Mouse (Mus musculus) myocyte (in vitro differentiated cells): ENCODE data around the gene Olfr1367. TPM values are rescaled to one million over a fixed set of nuclear protein-coding genes. Genes with fewer than 3 reads are reported as not detected.
A peak's percentile ranks its signal among the peaks of the same experiment; 100 is the strongest.

Source experiments
- H3K27me3 ChIP-seq: one replicate; pipeline ENCODE4 v1.6.1; 2011; ENCODE audit not compliant: control insufficient read depth, insufficient read depth, insufficient read length
- H3K36me3 ChIP-seq: one replicate; pipeline ENCODE4 v1.6.1; 2011; ENCODE audit not compliant: control insufficient read depth, insufficient read depth
- H3K4me2 ChIP-seq: one replicate; pipeline ENCODE4 v1.6.1; 2011; ENCODE audit warnings: low read depth, control low read depth
- H3K4me3 ChIP-seq: one replicate; pipeline ENCODE4 v1.5.1; 2011; ENCODE audit warnings: mild to moderate bottlenecking, control low read depth, moderate library complexity
- H3K79me2 ChIP-seq: one replicate; pipeline ENCODE4 v1.6.1; 2011; ENCODE audit not compliant: control insufficient read depth, insufficient read depth
- H3ac ChIP-seq: one replicate; pipeline ENCODE4 v1.6.1; 2011; ENCODE audit not compliant: control insufficient read depth, insufficient read length
- CEBPB ChIP-seq: IDR thresholded peaks from 2 replicates; pipeline ENCODE4 v1.6.1; 2011; ENCODE audit warnings: mild to moderate bottlenecking, moderate library complexity; ENCODE audit not compliant: poor library complexity, insufficient read depth, severe bottlenecking
- E2F4 ChIP-seq: IDR thresholded peaks from one replicate; pipeline ENCODE4 v1.6.1; 2011; ENCODE audit warnings: mild to moderate bottlenecking, control low read depth, moderate library complexity; ENCODE audit not compliant: insufficient read depth
- MAX ChIP-seq: IDR thresholded peaks from one replicate; pipeline ENCODE4 v1.6.1; 2011; ENCODE audit warnings: low read depth, mild to moderate bottlenecking, control low read depth
- MYOD1 ChIP-seq, 3 experiments: IDR thresholded peaks; one replicate each; pipeline ENCODE4 v1.6.1; 2011; ENCODE audit warnings: control low read depth in 2 of 3, low read depth in 2 of 3, mild to moderate bottlenecking in 2 of 3, moderate library complexity in 1 of 3; ENCODE audit not compliant: insufficient read length in 2 of 3, control insufficient read depth in 1 of 3
- MYOG ChIP-seq, 3 experiments: IDR thresholded peaks; one replicate each; pipeline ENCODE4 v1.6.1; 2011; ENCODE audit warnings: control low read depth in 2 of 3, low read depth in 2 of 3, mild to moderate bottlenecking in 2 of 3; ENCODE audit not compliant: insufficient read length in 2 of 3, control insufficient read depth in 1 of 3, insufficient read depth in 1 of 3
- POLR2A ChIP-seq: IDR thresholded peaks from one replicate; pipeline ENCODE4 v1.6.1; 2011; ENCODE audit warnings: low read depth, mild to moderate bottlenecking, control low read depth, moderate library complexity; ENCODE audit not compliant: insufficient read length
- POLR2AphosphoS2 ChIP-seq: IDR thresholded peaks from one replicate; pipeline ENCODE4 v1.6.1; 2011; ENCODE audit warnings: low read depth, control low read depth; ENCODE audit not compliant: insufficient read length
- REST ChIP-seq: IDR thresholded peaks from one replicate; pipeline ENCODE4 v1.6.1; 2011; ENCODE audit warnings: mild to moderate bottlenecking, control low read depth, moderate library complexity; ENCODE audit not compliant: insufficient read depth, insufficient read length
- SRF ChIP-seq: IDR thresholded peaks from one replicate; pipeline ENCODE4 v1.6.1; 2011; ENCODE audit warnings: low read depth; ENCODE audit not compliant: control insufficient read depth, insufficient read length
- TCF12 ChIP-seq: IDR thresholded peaks from one replicate; pipeline ENCODE4 v1.6.1; 2011; ENCODE audit warnings: mild to moderate bottlenecking, control low read depth; ENCODE audit not compliant: poor library complexity, insufficient read depth, severe bottlenecking
- TCF3 ChIP-seq: IDR thresholded peaks from one replicate; pipeline ENCODE4 v1.6.1; 2011; ENCODE audit warnings: low read depth, control low read depth; ENCODE audit not compliant: insufficient read length
- USF1 ChIP-seq: IDR thresholded peaks from one replicate; pipeline ENCODE4 v1.6.1; 2011; ENCODE audit warnings: low read depth, mild to moderate bottlenecking, control low read depth, moderate library complexity
- polyA plus RNA-seq: library from polyadenylated mRNA; unstranded; fragments of >200 nt; fragmentation: generic; extraction: Trizol; gene quantifications from one replicate; pipeline ENCODE4 v1.2.1, GENCODE M21; 2012; ENCODE audit warnings: missing spikeins

The Olfr1367 gene
- polyA plus RNA-seq = not detected

DNA sequence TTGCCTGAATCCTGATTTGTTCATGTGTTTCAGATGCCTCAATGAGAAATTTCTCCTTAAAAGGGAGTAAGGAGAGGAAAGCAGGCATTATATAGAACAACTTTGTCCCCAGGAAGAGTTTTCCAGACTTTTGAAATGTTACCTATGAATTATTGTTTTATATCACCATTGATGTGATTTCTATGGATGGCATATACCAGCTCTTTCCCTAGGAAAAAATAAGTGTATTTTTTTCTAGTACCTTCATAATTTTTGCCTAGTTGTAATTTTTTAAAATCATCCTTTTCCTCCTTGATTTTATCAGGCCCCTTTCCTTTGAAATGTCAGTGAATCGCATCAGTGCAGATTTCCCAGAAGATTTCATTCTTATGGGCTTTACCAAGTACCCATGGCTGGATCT, at the start of gene Olfr1367:
TSS of gene Olfr1367 (plus strand) at position 301 of the 400 bp plus-strand sequence.
- no peak within 1 kb of the TSS for H3ac ChIP-seq
- H3K4me2 ChIP-seq = no peak within 1 kb of the TSS
- no peak within 1 kb of the TSS for H3K4me3 ChIP-seq
- no peaks in the 10 kb centered on the region for H3K79me2 ChIP-seq
- no peak for TF ChIP-seq USF1
- TF ChIP-seq E2F4 = no peak
- no peak for TF ChIP-seq MYOD1 (IDR thresholded peaks at IDR 0.05; ENCODE audit: control insufficient read depth in 1 of 3, insufficient read length in 2 of 3, low read depth in 2 of 3)
- TF ChIP-seq REST = no peak
- no peak for TF ChIP-seq POLR2AphosphoS2
- TF ChIP-seq CEBPB = no peak
- TF ChIP-seq MAX = no peak
- no peaks in the 10 kb centered on the region for H3K36me3 ChIP-seq
- peaks cover 8% of the 10 kb centered on the region for H3K27me3 ChIP-seq

DNA sequence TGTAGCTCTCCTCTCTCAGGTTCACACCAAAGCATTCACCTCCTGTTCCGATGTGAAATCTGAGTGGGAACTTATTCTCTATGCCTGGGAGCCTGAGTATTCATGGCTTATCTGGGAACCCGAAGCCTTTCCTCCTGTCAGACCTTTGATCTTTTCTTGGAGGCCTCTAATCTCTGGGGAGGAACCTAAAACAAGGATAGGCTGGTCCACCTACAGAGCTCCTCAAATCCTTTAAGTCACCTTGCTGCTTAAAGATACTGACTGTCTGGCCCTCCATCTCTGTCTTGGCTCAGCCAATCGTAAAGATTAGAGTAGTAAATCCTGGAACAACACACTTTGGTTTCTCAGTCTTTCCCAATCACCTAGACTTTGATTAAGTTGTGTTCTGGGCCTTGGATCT, 48.2 kb upstream of the Olfr1367 start:
- H3K36me3 ChIP-seq = no peaks in the 10 kb centered on the region
- H3K27me3 ChIP-seq = no peaks in the 10 kb centered on the region
- H3K79me2 ChIP-seq = no peaks in the 10 kb centered on the region
- no peak for TF ChIP-seq MAX
- TF ChIP-seq MYOD1 (IDR thresholded peaks at IDR 0.05; ENCODE audit: control insufficient read depth in 1 of 3, insufficient read length in 2 of 3, low read depth in 2 of 3) = no peak
- no peak for TF ChIP-seq MYOG (IDR thresholded peaks at IDR 0.05; ENCODE audit: control insufficient read depth in 1 of 3, insufficient read depth in 1 of 3, insufficient read length in 2 of 3, low read depth in 2 of 3)
- no peak for TF ChIP-seq CEBPB
- TF ChIP-seq TCF3 = no peak
- no peak overlapping the region for H3K4me2 ChIP-seq
- no peak overlapping the region for H3K4me3 ChIP-seq
- H3ac ChIP-seq = no peak overlapping the region

DNA sequence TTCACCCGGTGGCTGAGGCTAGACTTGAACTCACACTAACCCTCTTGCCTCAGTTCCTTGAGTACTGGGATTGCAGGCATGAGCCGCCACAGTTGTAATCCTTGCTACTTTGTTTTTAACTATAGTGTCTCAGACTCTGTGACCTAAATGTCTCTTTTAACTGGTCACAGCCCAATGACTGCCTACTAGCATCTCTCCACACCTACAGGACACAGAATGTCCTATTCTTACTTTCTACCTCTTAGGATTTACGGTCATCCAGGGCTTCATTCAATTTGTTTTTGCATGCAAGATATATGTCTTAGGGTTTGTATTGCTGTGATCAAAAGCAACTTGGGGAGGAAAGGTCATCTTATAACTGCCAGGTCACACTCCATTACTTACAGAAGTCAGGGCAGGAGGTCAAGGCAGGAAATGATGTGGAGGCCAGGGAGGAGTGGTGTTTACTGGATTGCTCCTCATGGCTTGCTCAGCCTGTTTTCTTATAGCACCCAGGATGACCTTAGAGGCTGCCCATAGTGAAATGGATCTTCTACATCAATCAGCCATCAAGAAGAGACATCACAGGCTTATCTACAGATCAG, 42.1 kb upstream of the Olfr1367 start:
- no peaks in the 10 kb centered on the region for H3K79me2 ChIP-seq
- no peak overlapping the region for H3K4me2 ChIP-seq
- H3K4me3 ChIP-seq = no peak overlapping the region
- H3K36me3 ChIP-seq = no peaks in the 10 kb centered on the region
- no peaks in the 10 kb centered on the region for H3K27me3 ChIP-seq
- no peak overlapping the region for H3ac ChIP-seq
- no peak for TF ChIP-seq E2F4
- TF ChIP-seq TCF12 = no peak
- no peak for TF ChIP-seq TCF3
- no peak for TF ChIP-seq POLR2AphosphoS2
- TF ChIP-seq CEBPB = no peak
- TF ChIP-seq POLR2A = no peak
- no peak for TF ChIP-seq SRF
- no peak for TF ChIP-seq USF1
- TF ChIP-seq MYOD1 (IDR thresholded peaks at IDR 0.05; ENCODE audit: control insufficient read depth in 1 of 3, insufficient read length in 2 of 3, low read depth in 2 of 3) = no peak
- no peak for TF ChIP-seq MAX

DNA sequence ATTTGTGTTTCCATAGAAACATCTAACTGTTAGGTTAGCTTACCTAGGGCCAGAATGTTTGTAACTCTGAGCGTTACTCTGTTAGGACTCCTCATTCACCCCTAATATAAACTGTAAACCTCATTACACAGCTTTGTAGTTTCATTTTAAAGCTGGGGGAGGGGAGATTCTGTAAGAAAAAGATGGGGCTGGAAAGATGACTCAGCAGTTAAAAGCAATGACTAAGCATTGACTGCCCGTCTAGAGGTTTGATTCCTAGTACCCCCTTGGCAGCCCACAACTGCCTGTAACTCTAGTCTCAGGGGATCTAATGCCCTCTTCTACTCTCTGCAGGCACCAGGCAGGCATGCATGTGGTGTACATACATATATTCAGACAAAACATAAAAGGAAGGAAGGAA, 36.9 kb upstream of the Olfr1367 start:
- H3K36me3 ChIP-seq = no peaks in the 10 kb centered on the region
- H3ac ChIP-seq = no peak overlapping the region
- no peak overlapping the region for H3K4me3 ChIP-seq
- no peaks in the 10 kb centered on the region for H3K27me3 ChIP-seq
- no peak for TF ChIP-seq E2F4
- TF ChIP-seq CEBPB = no peak
- TF ChIP-seq MYOG (IDR thresholded peaks at IDR 0.05; ENCODE audit: control insufficient read depth in 1 of 3, insufficient read depth in 1 of 3, insufficient read length in 2 of 3, low read depth in 2 of 3) = no peak
- no peak for TF ChIP-seq TCF3
- no peak for TF ChIP-seq MYOD1 (IDR thresholded peaks at IDR 0.05; ENCODE audit: control insufficient read depth in 1 of 3, insufficient read length in 2 of 3, low read depth in 2 of 3)
- no peak for TF ChIP-seq POLR2A
- no peak for TF ChIP-seq TCF12
- no peak for TF ChIP-seq POLR2AphosphoS2
- no peak for TF ChIP-seq MAX
- no peak for TF ChIP-seq SRF
- no peaks in the 10 kb centered on the region for H3K79me2 ChIP-seq
- peak overlapping the region; percentile 2 for H3K4me2 ChIP-seq

DNA sequence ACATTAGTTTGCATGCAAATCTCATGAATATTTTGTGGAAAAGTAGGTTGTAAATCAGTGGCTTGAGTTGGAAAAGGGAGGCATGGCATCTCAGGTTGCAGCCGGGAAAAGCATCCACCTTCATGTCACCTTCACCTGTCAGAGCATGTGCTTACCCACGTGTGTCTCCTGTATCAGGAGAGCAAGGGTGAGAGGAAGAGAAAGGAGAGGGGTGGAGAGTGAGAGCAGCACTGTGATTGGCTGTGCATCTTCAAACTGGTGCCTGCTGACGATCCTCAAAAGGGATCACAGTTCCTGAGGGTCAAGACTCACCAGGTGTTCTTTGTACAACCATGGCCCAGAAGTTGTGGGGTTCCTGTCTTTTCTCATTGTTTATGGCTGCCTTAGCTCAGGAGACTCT, 34.8 kb upstream of the Olfr1367 start, which contains the start of gene Gpx6:
TSS of gene Gpx6 (plus strand) at position 200 of the 400 bp plus-strand sequence.
- Histone ChIP-seq H3K27me3 (no peaks in the 10 kb centered on the region), H3ac (no peak within 1 kb of the TSS), H3K4me3 (no peak within 1 kb of the TSS), H3K4me2 (no peak within 1 kb of the TSS), H3K36me3 (no peaks in the 10 kb centered on the region), H3K79me2 (no peaks in the 10 kb centered on the region)
- no peak for TF ChIP-seq REST
- no peak for TF ChIP-seq SRF
- no peak for TF ChIP-seq CEBPB
- no peak for TF ChIP-seq MYOG (IDR thresholded peaks at IDR 0.05; ENCODE audit: control insufficient read depth in 1 of 3, insufficient read depth in 1 of 3, insufficient read length in 2 of 3, low read depth in 2 of 3)
- TF ChIP-seq TCF12 = no peak
- TF ChIP-seq E2F4 = no peak
- TF ChIP-seq MYOD1 (IDR thresholded peaks at IDR 0.05; ENCODE audit: control insufficient read depth in 1 of 3, insufficient read length in 2 of 3, low read depth in 2 of 3) = no peak
- TF ChIP-seq POLR2AphosphoS2 = no peak
- TF ChIP-seq TCF3 = no peak
- no peak for TF ChIP-seq USF1
- no peak for TF ChIP-seq MAX
- TF ChIP-seq POLR2A = no peak
